ENCODE assay signal across 27 mouse cellular contexts in genomic region chr8:90654786-90655185, GRCm38 (mm10).
DNase-seq lines count a peak whose midpoint lies in the region; ATAC-seq and TF ChIP-seq lines count a peak whose summit lies in the region.
"Had no signal": no experiment of that assay in that cellular context is flagged by ENCODE, and none has a peak within 500 bp of the region (broad histone marks: within the 10 kb centered on the region; RNA-seq: fewer than 3 reads in every experiment).

No protein-coding gene starts in this region.

- H3K4me1 ChIP-seq in heart, embryonic 10.5 days, result peaks cover 5% of the 10 kb centered on the region; the same call in 1 of the 2 replicates
- H3K4me1 ChIP-seq in heart, postnatal 0 days (ENCODE audit: control insufficient read depth, insufficient read depth), result peaks cover 13% of the 10 kb centered on the region; the same call in 1 of the 2 replicates
- H3K4me1 ChIP-seq in midbrain, embryonic 14.5 days (ENCODE audit: control insufficient read depth, insufficient read depth, low read length), result peaks cover 7% of the 10 kb centered on the region
- H3K4me1 ChIP-seq in midbrain, embryonic 15.5 days, result peaks cover 24% of the 10 kb centered on the region
- H3K4me1 ChIP-seq: embryonic facial prominence, embryonic 12.5 days; intestine, embryonic 15.5 days had no signal

- 89% methylated on average over 2 of the region's 2 CpGs for WGBS in heart, embryonic 10.5 days
- 33% methylated on average over 2 of the region's 2 CpGs for WGBS in heart, postnatal 0 days
- WGBS in midbrain, embryonic 14.5 days, result 89% methylated on average over 2 of the region's 2 CpGs
- 79% methylated on average over 2 of the region's 2 CpGs for WGBS in midbrain, embryonic 15.5 days

- H3K4me2 ChIP-seq in heart, postnatal 0 days (ENCODE audit: low read depth, low read length), result no peak overlapping the region
- H3K4me2 ChIP-seq in midbrain, embryonic 14.5 days (ENCODE audit: low read length), result no peak overlapping the region
- no peak overlapping the region for H3K4me2 ChIP-seq in midbrain, embryonic 15.5 days
- H3K4me2 ChIP-seq: embryonic facial prominence, embryonic 12.5 days; embryonic facial prominence, embryonic 15.5 days; heart, embryonic 13.5 days; hindbrain, embryonic 12.5 days; hindbrain, embryonic 15.5 days; intestine, embryonic 15.5 days had no signal

- H3K36me3 ChIP-seq in heart, embryonic 10.5 days, result no peaks in the 10 kb centered on the region
- no peaks in the 10 kb centered on the region for H3K36me3 ChIP-seq in heart, postnatal 0 days (replicated peaks; ENCODE audit: control insufficient read depth, insufficient read depth, low read length)
- H3K36me3 ChIP-seq in midbrain, embryonic 14.5 days (ENCODE audit: control insufficient read depth, insufficient read depth, low read length), result no peaks in the 10 kb centered on the region
- no peaks in the 10 kb centered on the region for H3K36me3 ChIP-seq in midbrain, embryonic 15.5 days (replicated peaks)
- H3K36me3 ChIP-seq: embryonic facial prominence, embryonic 12.5 days; embryonic facial prominence, embryonic 15.5 days; heart, embryonic 13.5 days; hindbrain, embryonic 12.5 days; hindbrain, embryonic 15.5 days; intestine, embryonic 15.5 days had no signal

- no peak for TF ChIP-seq CTCF in heart, postnatal 0 days (IDR thresholded peaks at IDR 0.05; ENCODE audit: low read depth)

- no peak for TF ChIP-seq EP300 in heart, postnatal 0 days (IDR thresholded peaks at IDR 0.05; ENCODE audit: low read depth)

- no peak overlapping the region for H3K4me3 ChIP-seq in heart, embryonic 10.5 days
- H3K4me3 ChIP-seq in heart, postnatal 0 days (ENCODE audit: low read depth, low read length), result no peak overlapping the region
- no peak overlapping the region for H3K4me3 ChIP-seq in midbrain, embryonic 14.5 days (replicated peaks; ENCODE audit: low read depth, low read length)
- H3K4me3 ChIP-seq in midbrain, embryonic 15.5 days, result no peak overlapping the region
- H3K4me3 ChIP-seq: embryonic facial prominence, embryonic 12.5 days; embryonic facial prominence, embryonic 15.5 days; gastrocnemius, adult 2 months; heart, embryonic 13.5 days; hindbrain, embryonic 12.5 days; hindbrain, embryonic 15.5 days; intestine, embryonic 15.5 days had no signal

- no peak overlapping the region for H3K9ac ChIP-seq in heart, postnatal 0 days (replicated peaks; ENCODE audit: low read depth, low read length)
- no peak overlapping the region for H3K9ac ChIP-seq in midbrain, embryonic 14.5 days (replicated peaks; ENCODE audit: low read length)
- no peak overlapping the region for H3K9ac ChIP-seq in midbrain, embryonic 15.5 days
- H3K9ac ChIP-seq: embryonic facial prominence, embryonic 12.5 days; embryonic facial prominence, embryonic 15.5 days; forebrain, postnatal 0 days; heart, embryonic 13.5 days; hindbrain, embryonic 12.5 days; hindbrain, embryonic 15.5 days; intestine, embryonic 15.5 days had no signal

- no peak overlapping the region for H3K27ac ChIP-seq in heart, embryonic 10.5 days
- H3K27ac ChIP-seq in heart, postnatal 0 days (ENCODE audit: low read depth), result no peak overlapping the region
- no peak overlapping the region for H3K27ac ChIP-seq in midbrain, embryonic 14.5 days (replicated peaks; ENCODE audit: low read depth, low read length)
- no peak overlapping the region for H3K27ac ChIP-seq in midbrain, embryonic 15.5 days
- H3K27ac ChIP-seq: embryonic facial prominence, embryonic 12.5 days; embryonic facial prominence, embryonic 15.5 days; gastrocnemius, adult 2 months; heart, embryonic 13.5 days; hindbrain, embryonic 12.5 days; hindbrain, embryonic 15.5 days; intestine, embryonic 15.5 days had no signal

- H3K27me3 ChIP-seq in heart, embryonic 10.5 days (ENCODE audit: insufficient read depth, poor library complexity, severe bottlenecking), result no peaks in the 10 kb centered on the region
- H3K27me3 ChIP-seq in heart, postnatal 0 days (ENCODE audit: control insufficient read depth, insufficient read depth, low read length), result no peaks in the 10 kb centered on the region
- H3K27me3 ChIP-seq in midbrain, embryonic 14.5 days (ENCODE audit: control insufficient read depth, insufficient read depth, low read length), result no peaks in the 10 kb centered on the region
- H3K27me3 ChIP-seq in midbrain, embryonic 15.5 days (replicated peaks), result no peaks in the 10 kb centered on the region
- H3K27me3 ChIP-seq: embryonic facial prominence, embryonic 12.5 days; embryonic facial prominence, embryonic 15.5 days; heart, embryonic 13.5 days; hindbrain, embryonic 12.5 days; hindbrain, embryonic 15.5 days; intestine, embryonic 15.5 days had no signal

- DNase-seq in heart, adult 11 months, result peak; percentile 5
- DNase-seq in heart, embryonic 10.5 days (ENCODE audit: low spot score), result no peak
- DNase-seq in heart, postnatal 0 days (ENCODE audit: low spot score), result peak; percentile 31
- no peak for DNase-seq in heart, adult 8-10 months (ENCODE audit: low spot score)
- DNase-seq in midbrain, embryonic 14.5 days, result peak; percentile 20
- no peak for DNase-seq in yolk sac, embryonic 10.5 days (ENCODE audit: low spot score)
- DNase-seq: adrenal gland, postnatal 10 days; adrenal gland, postnatal 36 days; cerebellum, adult 11 months; cerebellum, adult 2 months; cerebellum, adult 9-11 months; cerebellum, postnatal 25 days; forebrain, postnatal 0 days; gastrocnemius, adult 2 months; gastrocnemius, postnatal 14 days; heart, adult 18-20 months; heart, postnatal 14 days; heart, postnatal 4 days had no signal

- H3K9me3 ChIP-seq in heart, embryonic 10.5 days, result no peaks in the 10 kb centered on the region
- H3K9me3 ChIP-seq in heart, postnatal 0 days (replicated peaks; ENCODE audit: control insufficient read depth, low read length), result no peaks in the 10 kb centered on the region
- H3K9me3 ChIP-seq in midbrain, embryonic 14.5 days (ENCODE audit: control insufficient read depth, low read length), result no peaks in the 10 kb centered on the region; the same call in 1 of the 2 replicates
- no peaks in the 10 kb centered on the region for H3K9me3 ChIP-seq in midbrain, embryonic 15.5 days
- H3K9me3 ChIP-seq: embryonic facial prominence, embryonic 12.5 days; embryonic facial prominence, embryonic 15.5 days; hindbrain, embryonic 12.5 days; hindbrain, embryonic 15.5 days; intestine, embryonic 15.5 days had no signal

- no peak for ATAC-seq in heart, postnatal 0 days (ENCODE audit: insufficient read depth, low read depth)
- ATAC-seq in midbrain, embryonic 14.5 days (ENCODE audit: low FRiP score, low TSS enrichment), result no peak
- no peak for ATAC-seq in midbrain, embryonic 15.5 days (replicated peaks)
- ATAC-seq: forebrain, embryonic 14.5 days; forebrain, postnatal 0 days; intestine, embryonic 15.5 days; Patski had no signal

Comparison
In these comparisons a context has a peak if more than half of its experiments do, and no peak if none do; other contexts are left out.
1. DNase-seq: peak in heart, adult 11 months (single experiment), heart, postnatal 0 days (single experiment) and midbrain, embryonic 14.5 days (single experiment); none in heart, embryonic 10.5 days (single experiment), heart, adult 8-10 months (single experiment) and yolk sac, embryonic 10.5 days (single experiment).